Mouse (Mus musculus): ENCODE results near the gene Hmga1b.

GRCm38 (mm10) chr11:120784064-120784791, 21.6 kb downstream of the Hmga1b start, which contains the start of the genes Rfng and Gps1:
- TF ChIP-seq CEBPB (IDR thresholded peaks at IDR 0.05; ENCODE audit: insufficient read depth, poor library complexity, severe bottlenecking) = no peak
- no peak for TF ChIP-seq TCF12 (IDR thresholded peaks at IDR 0.05; ENCODE audit: insufficient read depth, poor library complexity, severe bottlenecking)

Data from myocyte (in vitro differentiated cells).